Mouse (Mus musculus): ENCODE measurements around the gene Polr2f. TPM values are rescaled to one million over a fixed set of nuclear protein-coding genes. Genes with fewer than 3 reads are reported as not detected.

The Polr2f gene
- total and polyA plus RNA-seq, 3 experiments, result 423 to 510 TPM; not detected in 1

GRCm38 (mm10) chr15:79130782-79131181 is 10.0 kb upstream of the Polr2f start:
- TF ChIP-seq CTCF (IDR thresholded peaks at IDR 0.05 in 2 of 3, conservative IDR thresholded peaks at IDR 0.05 in 1 of 3; ENCODE audit: control insufficient read depth in 1 of 3, insufficient read depth in 1 of 3, low read depth in 2 of 3, low read length in 3 of 3, poor library complexity in 1 of 3, severe bottlenecking in 1 of 3) (no peak), TCF12 (IDR thresholded peaks at IDR 0.05; ENCODE audit: low read depth, low read length) (no peak), POLR2AphosphoS5 (IDR thresholded peaks at IDR 0.05; ENCODE audit: borderline replicate concordance, low read depth, low read length) (no peak), RCOR1 (IDR thresholded peaks at IDR 0.05; ENCODE audit: low read depth, low read length) (no peak), ZNF384 (IDR thresholded peaks at IDR 0.05; ENCODE audit: low read depth, low read length) (no peak), USF2 (IDR thresholded peaks at IDR 0.05; ENCODE audit: borderline replicate concordance in 1 of 2, insufficient read depth in 1 of 2, low read depth in 1 of 2, low read length in 2 of 2) (no peak), USF1 (IDR thresholded peaks at IDR 0.05; ENCODE audit: low read depth, low read length) (no peak), NELFE (IDR thresholded peaks at IDR 0.05; ENCODE audit: low read depth, low read length) (no peak), BHLHE40 (IDR thresholded peaks at IDR 0.05; ENCODE audit: borderline replicate concordance, low read depth, low read length) (no peak), POLR2A (IDR thresholded peaks at IDR 0.05; ENCODE audit: control insufficient read depth in 1 of 2, insufficient read depth in 1 of 2, low read depth in 1 of 2, low read length in 2 of 2, poor library complexity in 1 of 2) (no peak), MEF2A (IDR thresholded peaks at IDR 0.05; ENCODE audit: extremely low read depth, insufficient replicate concordance, low read depth, low read length, poor library complexity, severe bottlenecking) (no peak), EP300 (IDR thresholded peaks at IDR 0.05; ENCODE audit: low read depth in 1 of 2, low read length in 2 of 2) (no peak), MXI1 (IDR thresholded peaks at IDR 0.05; ENCODE audit: low read depth, low read length) (no peak), CHD2 (IDR thresholded peaks at IDR 0.05; ENCODE audit: low read length) (no peak), POLR2AphosphoS2 (IDR thresholded peaks at IDR 0.05; ENCODE audit: low read length) (no peak), JUND (IDR thresholded peaks at IDR 0.05; ENCODE audit: low read depth, low read length) (no peak)
- H3K79me2 ChIP-seq (ENCODE audit: control insufficient read depth, insufficient read depth, low read length, poor library complexity), result no peaks in the 10 kb centered on the region
- DNase-seq (ENCODE audit: low read depth, low spot score), result no peak
- no peaks in the 10 kb centered on the region for H3K4me1 ChIP-seq (ENCODE audit: control insufficient read depth in 1 of 2, insufficient read depth in 2 of 2, low read length in 2 of 2)
- H3K4me3 ChIP-seq (ENCODE audit: control insufficient read depth in 1 of 2, insufficient read depth in 1 of 2, low read depth in 2 of 2, low read length in 2 of 2), result no peak overlapping the region
- no peaks in the 10 kb centered on the region for H3K27me3 ChIP-seq (ENCODE audit: control insufficient read depth in 1 of 2, insufficient read depth in 2 of 2, low read length in 2 of 2)
- H3K9me3 ChIP-seq (replicated peaks; ENCODE audit: insufficient read depth, low read length), result no peaks in the 10 kb centered on the region
- peaks cover 0 to 3% of the 10 kb centered on the region in 2 experiments; a peak in 1 of 4 replicates for H3K36me3 ChIP-seq (ENCODE audit: control insufficient read depth in 1 of 2, insufficient read depth in 2 of 2, low read length in 2 of 2)
- no peak overlapping the region for H3K9ac ChIP-seq (ENCODE audit: control insufficient read depth, low read depth, low read length, poor library complexity, severe bottlenecking)
- no peak overlapping the region for H3K27ac ChIP-seq (ENCODE audit: control insufficient read depth, low read depth, low read length)

GRCm38 (mm10) chr15:79131442-79131841 is 9.4 kb upstream of the Polr2f start:
- H3K27ac ChIP-seq (ENCODE audit: control insufficient read depth, low read depth, low read length), result no peak overlapping the region
- no peak overlapping the region for H3K9ac ChIP-seq (ENCODE audit: control insufficient read depth, low read depth, low read length, poor library complexity, severe bottlenecking)
- no peaks in the 10 kb centered on the region for H3K27me3 ChIP-seq (ENCODE audit: control insufficient read depth in 1 of 2, insufficient read depth in 2 of 2, low read length in 2 of 2)
- H3K36me3 ChIP-seq (ENCODE audit: control insufficient read depth in 1 of 2, insufficient read depth in 2 of 2, low read length in 2 of 2), result peaks cover 0 to 3% of the 10 kb centered on the region in 2 experiments; a peak in 1 of 4 replicates
- no peaks in the 10 kb centered on the region for H3K9me3 ChIP-seq (replicated peaks; ENCODE audit: insufficient read depth, low read length)
- H3K79me2 ChIP-seq (ENCODE audit: control insufficient read depth, insufficient read depth, low read length, poor library complexity), result no peaks in the 10 kb centered on the region
- DNase-seq (ENCODE audit: low read depth, low spot score), result no peak
- H3K4me3 ChIP-seq (ENCODE audit: control insufficient read depth in 1 of 2, insufficient read depth in 1 of 2, low read depth in 2 of 2, low read length in 2 of 2), result no peak overlapping the region
- no peaks in the 10 kb centered on the region for H3K4me1 ChIP-seq (ENCODE audit: control insufficient read depth in 1 of 2, insufficient read depth in 2 of 2, low read length in 2 of 2)
- TF ChIP-seq POLR2AphosphoS5 (IDR thresholded peaks at IDR 0.05; ENCODE audit: borderline replicate concordance, low read depth, low read length) (no peak), MAFK (IDR thresholded peaks at IDR 0.05; ENCODE audit: borderline replicate concordance, low read depth, low read length) (no peak), ETS1 (IDR thresholded peaks at IDR 0.05; ENCODE audit: low read depth, low read length) (no peak), HCFC1 (IDR thresholded peaks at IDR 0.05; ENCODE audit: low read depth, low read length) (no peak), E2F4 (IDR thresholded peaks at IDR 0.05; ENCODE audit: borderline replicate concordance, low read depth, low read length) (no peak), CTCF (IDR thresholded peaks at IDR 0.05 in 2 of 3, conservative IDR thresholded peaks at IDR 0.05 in 1 of 3; ENCODE audit: control insufficient read depth in 1 of 3, insufficient read depth in 1 of 3, low read depth in 2 of 3, low read length in 3 of 3, poor library complexity in 1 of 3, severe bottlenecking in 1 of 3) (no peak), RCOR1 (IDR thresholded peaks at IDR 0.05; ENCODE audit: low read depth, low read length) (no peak), ELF1 (IDR thresholded peaks at IDR 0.05; ENCODE audit: low read depth, low read length) (no peak), MEF2A (IDR thresholded peaks at IDR 0.05; ENCODE audit: extremely low read depth, insufficient replicate concordance, low read depth, low read length, poor library complexity, severe bottlenecking) (no peak), NRF1 (IDR thresholded peaks at IDR 0.05; ENCODE audit: insufficient read depth, low read depth, low read length, poor library complexity, severe bottlenecking) (no peak), SIN3A (IDR thresholded peaks at IDR 0.05; ENCODE audit: low read length) (no peak)
